Mouse (Mus musculus): ENCODE data around the gene Usp21. TPM values are rescaled to one million over a fixed set of nuclear protein-coding genes. Genes with fewer than 3 reads are reported as not detected.
"Not testable (repeated sequence)": the region's sequence is repeated elsewhere in the genome, so short reads cannot be mapped to it uniquely, and the experiment has no call there.

Gene Usp21
- total and polyA plus RNA-seq, 3 experiments, result 11.8 to 64.5 (median 44.1) TPM

GRCm38 (mm10) chr1:171325571-171325970, 37.8 kb upstream of the Usp21 start:
- H3K4me1 ChIP-seq (ENCODE audit: insufficient read depth, low read depth, low read length), result peaks cover 37% of the 10 kb centered on the region
- no peak overlapping the region for H3K4me3 ChIP-seq (ENCODE audit: low read depth, low read length)
- no peaks in the 10 kb centered on the region for H3K27me3 ChIP-seq (ENCODE audit: insufficient read depth, low read length)
- DNase-seq (ENCODE audit: low spot score) (no peak), ATAC-seq (ENCODE audit: extremely low read depth, insufficient number of reproducible peaks, low FRiP score, poor library complexity, severe bottlenecking) (no peak)
- H3K36me3 ChIP-seq (replicated peaks), result peaks cover 43% of the 10 kb centered on the region
- H3K9me3 ChIP-seq (replicated peaks), result no peaks in the 10 kb centered on the region
- no peak for TF ChIP-seq GATA1 (IDR thresholded peaks at IDR 0.05; ENCODE audit: borderline replicate concordance, low read length)
- TF ChIP-seq GATA2 (IDR thresholded peaks at IDR 0.05; ENCODE audit: borderline replicate concordance, low read depth, low read length), result no peak
- no peak for TF ChIP-seq TAL1 (conservative IDR thresholded peaks at IDR 0.05; ENCODE audit: low read depth, low read length)
- TF ChIP-seq CTCF (IDR thresholded peaks at IDR 0.05; ENCODE audit: low read depth, low read length), result no peak
- TF ChIP-seq POLR2AphosphoS5 (IDR thresholded peaks at IDR 0.05; ENCODE audit: insufficient replicate concordance, low read depth, low read length), result no peak

GRCm38 (mm10) chr1:171322012-171322411, 34.2 kb upstream of the Usp21 start:
- Histone ChIP-seq H3K36me3 (replicated peaks) (peaks cover 45% of the 10 kb centered on the region), H3K4me1 (ENCODE audit: insufficient read depth, low read depth, low read length) (peaks cover 20% of the 10 kb centered on the region), H3K4me3 (ENCODE audit: low read depth, low read length) (no peak overlapping the region), H3K27me3 (ENCODE audit: insufficient read depth, low read length) (no peaks in the 10 kb centered on the region), H3K9me3 (replicated peaks) (no peaks in the 10 kb centered on the region)
- TF ChIP-seq TAL1 (conservative IDR thresholded peaks at IDR 0.05; ENCODE audit: low read depth, low read length) (no peak), CTCF (IDR thresholded peaks at IDR 0.05; ENCODE audit: low read depth, low read length) (no peak), GATA1 (IDR thresholded peaks at IDR 0.05; ENCODE audit: borderline replicate concordance, low read length) (no peak), POLR2AphosphoS5 (IDR thresholded peaks at IDR 0.05; ENCODE audit: insufficient replicate concordance, low read depth, low read length) (no peak), GATA2 (IDR thresholded peaks at IDR 0.05; ENCODE audit: borderline replicate concordance, low read depth, low read length) (no peak)
- no peak for DNase-seq (ENCODE audit: low spot score)
- no peak for ATAC-seq (ENCODE audit: extremely low read depth, insufficient number of reproducible peaks, low FRiP score, poor library complexity, severe bottlenecking)

- H3K9me3 ChIP-seq (replicated peaks), result no peaks in the 10 kb centered on the region
- TF ChIP-seq GATA2 (IDR thresholded peaks at IDR 0.05; ENCODE audit: borderline replicate concordance, low read depth, low read length) (no peak), CTCF (IDR thresholded peaks at IDR 0.05; ENCODE audit: low read depth, low read length) (no peak)
- no peaks in the 10 kb centered on the region for H3K27me3 ChIP-seq (ENCODE audit: insufficient read depth, low read length)
- H3K36me3 ChIP-seq (replicated peaks), result peaks cover 43% of the 10 kb centered on the region
- ATAC-seq (ENCODE audit: extremely low read depth, insufficient number of reproducible peaks, low FRiP score, poor library complexity, severe bottlenecking) (peak; percentile 28; the same call in 1 of the 2 replicates), DNase-seq (ENCODE audit: low spot score) (no peak)
- H3K4me1 ChIP-seq (ENCODE audit: insufficient read depth, low read depth, low read length), result peaks cover 20% of the 10 kb centered on the region
- no peak overlapping the region for H3K4me3 ChIP-seq (ENCODE audit: low read depth, low read length)
Measured at GRCm38 (mm10) chr1:171321415-171321814, 33.6 kb upstream of the Usp21 start.

- TF ChIP-seq CTCF (IDR thresholded peaks at IDR 0.05; ENCODE audit: low read depth, low read length) (no peak), POLR2AphosphoS5 (IDR thresholded peaks at IDR 0.05; ENCODE audit: insufficient replicate concordance, low read depth, low read length) (no peak), GATA1 (IDR thresholded peaks at IDR 0.05; ENCODE audit: borderline replicate concordance, low read length) (no peak), GATA2 (IDR thresholded peaks at IDR 0.05; ENCODE audit: borderline replicate concordance, low read depth, low read length) (no peak), TAL1 (conservative IDR thresholded peaks at IDR 0.05; ENCODE audit: low read depth, low read length) (no peak)
- Histone ChIP-seq H3K4me3 (ENCODE audit: low read depth, low read length) (no peak overlapping the region), H3K4me1 (ENCODE audit: insufficient read depth, low read depth, low read length) (peaks cover 9% of the 10 kb centered on the region), H3K36me3 (replicated peaks) (peaks cover 31% of the 10 kb centered on the region), H3K27me3 (ENCODE audit: insufficient read depth, low read length) (no peaks in the 10 kb centered on the region), H3K9me3 (replicated peaks) (no peaks in the 10 kb centered on the region)
- ATAC-seq (ENCODE audit: extremely low read depth, insufficient number of reproducible peaks, low FRiP score, poor library complexity, severe bottlenecking) (no peak), DNase-seq (ENCODE audit: low spot score) (no peak)
Measured at GRCm38 (mm10) chr1:171320151-171320550, 32.4 kb upstream of the Usp21 start.

GRCm38 (mm10) chr1:171319748-171320147, 32.0 kb upstream of the Usp21 start:
- H3K27me3 ChIP-seq (ENCODE audit: insufficient read depth, low read length), result no peaks in the 10 kb centered on the region
- TF ChIP-seq CTCF (IDR thresholded peaks at IDR 0.05; ENCODE audit: low read depth, low read length) (no peak), TAL1 (conservative IDR thresholded peaks at IDR 0.05; ENCODE audit: low read depth, low read length) (no peak), GATA1 (IDR thresholded peaks at IDR 0.05; ENCODE audit: borderline replicate concordance, low read length) (no peak), POLR2AphosphoS5 (IDR thresholded peaks at IDR 0.05; ENCODE audit: insufficient replicate concordance, low read depth, low read length) (no peak), GATA2 (IDR thresholded peaks at IDR 0.05; ENCODE audit: borderline replicate concordance, low read depth, low read length) (no peak)
- H3K36me3 ChIP-seq (replicated peaks), result peaks cover 27% of the 10 kb centered on the region
- no peak for ATAC-seq (ENCODE audit: extremely low read depth, insufficient number of reproducible peaks, low FRiP score, poor library complexity, severe bottlenecking)
- H3K4me3 ChIP-seq (ENCODE audit: low read depth, low read length), result no peak overlapping the region
- DNase-seq (ENCODE audit: low spot score), result no peak
- no peaks in the 10 kb centered on the region for H3K9me3 ChIP-seq (replicated peaks)
- peaks cover 5% of the 10 kb centered on the region for H3K4me1 ChIP-seq (ENCODE audit: insufficient read depth, low read depth, low read length)

- DNase-seq (ENCODE audit: low spot score) (no peak), ATAC-seq (ENCODE audit: extremely low read depth, insufficient number of reproducible peaks, low FRiP score, poor library complexity, severe bottlenecking) (no peak)
- Histone ChIP-seq H3K36me3 (replicated peaks) (no peaks in the 10 kb centered on the region), H3K4me3 (ENCODE audit: low read depth, low read length) (no peak overlapping the region), H3K4me1 (ENCODE audit: insufficient read depth, low read depth, low read length) (no peaks in the 10 kb centered on the region), H3K27me3 (ENCODE audit: insufficient read depth, low read length) (peaks cover 12% of the 10 kb centered on the region), H3K9me3 (replicated peaks) (no peaks in the 10 kb centered on the region)
- TF ChIP-seq GATA1 (IDR thresholded peaks at IDR 0.05; ENCODE audit: borderline replicate concordance, low read length) (no peak), POLR2AphosphoS5 (IDR thresholded peaks at IDR 0.05; ENCODE audit: insufficient replicate concordance, low read depth, low read length) (no peak), TAL1 (conservative IDR thresholded peaks at IDR 0.05; ENCODE audit: low read depth, low read length) (no peak), GATA2 (IDR thresholded peaks at IDR 0.05; ENCODE audit: borderline replicate concordance, low read depth, low read length) (no peak), CTCF (IDR thresholded peaks at IDR 0.05; ENCODE audit: low read depth, low read length) (no peak)
Measured at GRCm38 (mm10) chr1:171309321-171309720, 21.5 kb upstream of the Usp21 start.

GRCm38 (mm10) chr1:171306157-171306556, 18.4 kb upstream of the Usp21 start:
- H3K36me3 ChIP-seq (replicated peaks); H3K9me3 ChIP-seq (replicated peaks); H3K4me1 ChIP-seq (ENCODE audit: insufficient read depth, low read depth, low read length); DNase-seq (ENCODE audit: low spot score); H3K4me3 ChIP-seq (ENCODE audit: low read depth, low read length); ATAC-seq (ENCODE audit: extremely low read depth, insufficient number of reproducible peaks, low FRiP score, poor library complexity, severe bottlenecking): not testable (repeated sequence)
- peaks cover 12% of the 10 kb centered on the region for H3K27me3 ChIP-seq (ENCODE audit: insufficient read depth, low read length)
